Mouse (Mus musculus) hindbrain, embryonic 16.5 days (tissue): Measurements from ENCODE around the gene Otos. TPM values are rescaled to one million over a fixed set of nuclear protein-coding genes. Genes with fewer than 3 reads are reported as not detected.

ENCODE experiments used
- ATAC-seq: fragments of 200-750 bp; cut with Nextera tagmentation; 2 replicates; pipeline ENCODE4 v1.8.0; 2017; ENCODE audit warnings: moderate TSS enrichment, moderate library complexity
- H3K27ac ChIP-seq: fragments of 300-500 bp; sonication (generic); 2 replicates; pipeline ENCODE4 v1.5.1; 2014; ENCODE audit warnings: low read depth, mild to moderate bottlenecking, control low read depth, low read length, moderate library complexity
- H3K27me3 ChIP-seq: fragments of 300-500 bp; sonication (generic); replicated peaks from 2 replicates; pipeline ENCODE4 v1.6.1; 2014; ENCODE audit warnings: low read length; ENCODE audit not compliant: control insufficient read depth, insufficient read depth
- H3K36me3 ChIP-seq: fragments of 300-500 bp; sonication (generic); 2 replicates; pipeline ENCODE4 v1.6.1; 2014; ENCODE audit warnings: mild to moderate bottlenecking, low read length, moderate library complexity, mixed read lengths; ENCODE audit not compliant: control insufficient read depth, insufficient read depth
- H3K4me1 ChIP-seq: fragments of 300-500 bp; sonication (generic); 2 replicates; pipeline ENCODE4 v1.6.1; 2014; ENCODE audit warnings: low read depth, low read length; ENCODE audit not compliant: control insufficient read depth, insufficient read depth
- H3K4me2 ChIP-seq: fragments of 300-500 bp; sonication (generic); 2 replicates; pipeline ENCODE4 v1.6.1; 2014; ENCODE audit warnings: mild to moderate bottlenecking, low read length, control low read depth, moderate library complexity
- H3K4me3 ChIP-seq: fragments of 300-500 bp; sonication (generic); 2 replicates; pipeline ENCODE4 v1.5.1; 2014; ENCODE audit warnings: mild to moderate bottlenecking, low read length, control low read depth, moderate library complexity
- H3K9ac ChIP-seq: fragments of 300-500 bp; sonication (generic); 2 replicates; pipeline ENCODE4 v1.6.1; 2014; ENCODE audit warnings: low read depth, mild to moderate bottlenecking, control low read depth, low read length, moderate library complexity
- H3K9me3 ChIP-seq: fragments of 300-500 bp; sonication (generic); 2 replicates; pipeline ENCODE4 v1.6.1; 2014; ENCODE audit warnings: mild to moderate bottlenecking, low read length, moderate library complexity; ENCODE audit not compliant: control insufficient read depth
- WGBS: fragments of 180-500 bp; shearing (Covaris S2); extraction: QIAGEN DNeasy Blood & Tissue Kit; methylation state at CpG from one replicate; pipeline ENCODE4 v1.1.7; 2014; 5-methylcytosine and 5-hydroxymethylcytosine counted together
- polyA plus RNA-seq: library from polyadenylated mRNA; unstranded; fragments of >200 nt; fragmentation: Nextera tagmentation; extraction: Ambion mirVana; gene quantifications from 2 replicates; pipeline ENCODE4 v1.2.1, GENCODE M21; 2015

Otos gene
- polyA plus RNA-seq, 1 experiment from 2014 or later, result 0.29 TPM

- H3K27me3 ChIP-seq, result no peaks in the 10 kb centered on the region
- no peaks in the 10 kb centered on the region for H3K4me1 ChIP-seq
- H3K27ac ChIP-seq, result no peak overlapping the region
- H3K9ac ChIP-seq, result no peak overlapping the region
- H3K9me3 ChIP-seq, result no peaks in the 10 kb centered on the region
- H3K4me2 ChIP-seq, result no peak overlapping the region
- H3K36me3 ChIP-seq, result peaks cover 6% of the 10 kb centered on the region
- ATAC-seq, result no peak
- WGBS, result 73% methylated on average over 6 of the region's 6 CpGs
- no peak overlapping the region for H3K4me3 ChIP-seq
Measured at GRCm38 (mm10) chr1:92632948-92633347, 15.7 kb downstream of the Otos start.

GRCm38 (mm10) chr1:92632196-92632595 is 16.4 kb downstream of the Otos start:
- H3K4me3 ChIP-seq, result no peak overlapping the region
- no peaks in the 10 kb centered on the region for H3K4me1 ChIP-seq
- H3K9ac ChIP-seq, result no peak overlapping the region
- 86% methylated on average over 5 of the region's 5 CpGs for WGBS
- no peaks in the 10 kb centered on the region for H3K27me3 ChIP-seq
- no peak overlapping the region for H3K4me2 ChIP-seq
- H3K27ac ChIP-seq, result no peak overlapping the region
- no peaks in the 10 kb centered on the region for H3K9me3 ChIP-seq
- ATAC-seq, result no peak
- peaks cover 6% of the 10 kb centered on the region for H3K36me3 ChIP-seq

GRCm38 (mm10) chr1:92628227-92628626 is 20.4 kb downstream of the Otos start:
- WGBS, result 57% methylated on average over 4 of the region's 4 CpGs
- no peaks in the 10 kb centered on the region for H3K36me3 ChIP-seq
- no peaks in the 10 kb centered on the region for H3K4me1 ChIP-seq
- no peak for ATAC-seq
- no peak overlapping the region for H3K27ac ChIP-seq
- no peaks in the 10 kb centered on the region for H3K27me3 ChIP-seq
- no peaks in the 10 kb centered on the region for H3K9me3 ChIP-seq
- H3K9ac ChIP-seq, result no peak overlapping the region
- H3K4me2 ChIP-seq, result no peak overlapping the region
- H3K4me3 ChIP-seq, result no peak overlapping the region

- no peaks in the 10 kb centered on the region for H3K9me3 ChIP-seq
- H3K4me1 ChIP-seq, result no peaks in the 10 kb centered on the region
- no peaks in the 10 kb centered on the region for H3K27me3 ChIP-seq
- H3K27ac ChIP-seq, result no peak overlapping the region
- H3K4me2 ChIP-seq, result no peak overlapping the region
- H3K36me3 ChIP-seq, result no peaks in the 10 kb centered on the region
- H3K9ac ChIP-seq, result no peak overlapping the region
- 63% methylated on average over 4 of the region's 4 CpGs for WGBS
- no peak overlapping the region for H3K4me3 ChIP-seq
- no peak for ATAC-seq
Measured at GRCm38 (mm10) chr1:92618360-92618759, 30.3 kb downstream of the Otos start.

GRCm38 (mm10) chr1:92617488-92617887 is 31.2 kb downstream of the Otos start, which contains the start of gene Olfr12:
Gene Olfr12 (plus strand): TSS chr1:92617788.
- WGBS, result 59% methylated on average over 2 of the region's 2 CpGs
- Histone ChIP-seq H3K27ac (no peak within 1 kb of the TSS), H3K4me2 (no peak within 1 kb of the TSS), H3K4me1 (no peaks in the 10 kb centered on the region), H3K9ac (no peak within 1 kb of the TSS), H3K27me3 (no peaks in the 10 kb centered on the region), H3K36me3 (no peaks in the 10 kb centered on the region), H3K4me3 (no peak within 1 kb of the TSS), H3K9me3 (no peaks in the 10 kb centered on the region)
- ATAC-seq, result no peak

GRCm38 (mm10) chr1:92616046-92616445 is 32.6 kb downstream of the Otos start:
- 93% methylated on average over 1 of the region's 1 CpGs for WGBS
- no peak overlapping the region for H3K4me2 ChIP-seq
- no peaks in the 10 kb centered on the region for H3K4me1 ChIP-seq
- no peak overlapping the region for H3K27ac ChIP-seq
- no peak for ATAC-seq
- no peaks in the 10 kb centered on the region for H3K27me3 ChIP-seq
- H3K9me3 ChIP-seq, result no peaks in the 10 kb centered on the region
- H3K9ac ChIP-seq, result no peak overlapping the region
- no peaks in the 10 kb centered on the region for H3K36me3 ChIP-seq
- H3K4me3 ChIP-seq, result no peak overlapping the region

GRCm38 (mm10) chr1:92614516-92614915 is 34.1 kb downstream of the Otos start:
- 9% methylated on average over 1 of the region's 1 CpGs for WGBS
- Histone ChIP-seq H3K4me2 (no peak overlapping the region), H3K27ac (no peak overlapping the region), H3K4me1 (no peaks in the 10 kb centered on the region), H3K9me3 (no peaks in the 10 kb centered on the region), H3K4me3 (no peak overlapping the region), H3K36me3 (no peaks in the 10 kb centered on the region), H3K27me3 (no peaks in the 10 kb centered on the region), H3K9ac (no peak overlapping the region)
- no peak for ATAC-seq

- no peak for ATAC-seq
- Histone ChIP-seq H3K9ac (no peak overlapping the region), H3K4me2 (no peak overlapping the region), H3K9me3 (no peaks in the 10 kb centered on the region), H3K27ac (no peak overlapping the region), H3K4me1 (no peaks in the 10 kb centered on the region), H3K27me3 (no peaks in the 10 kb centered on the region), H3K4me3 (no peak overlapping the region), H3K36me3 (no peaks in the 10 kb centered on the region)
- WGBS, result 24% methylated on average over 4 of the region's 4 CpGs
Measured at GRCm38 (mm10) chr1:92613175-92613574, 35.5 kb downstream of the Otos start.

- no peak overlapping the region for H3K4me2 ChIP-seq
- H3K9me3 ChIP-seq, result no peaks in the 10 kb centered on the region
- 5% methylated on average over 5 of the region's 5 CpGs for WGBS
- no peaks in the 10 kb centered on the region; the same call in 1 of the 2 replicates for H3K27me3 ChIP-seq
- no peaks in the 10 kb centered on the region for H3K4me1 ChIP-seq
- ATAC-seq, result peak; percentile 54; the same call in 1 of the 2 replicates
- H3K27ac ChIP-seq, result no peak overlapping the region
- H3K36me3 ChIP-seq, result no peaks in the 10 kb centered on the region
- H3K9ac ChIP-seq, result no peak overlapping the region
- no peak overlapping the region for H3K4me3 ChIP-seq
Measured at GRCm38 (mm10) chr1:92611008-92611407, 37.6 kb downstream of the Otos start.

GRCm38 (mm10) chr1:92607711-92608110 is 40.9 kb downstream of the Otos start:
- Histone ChIP-seq H3K9me3 (no peaks in the 10 kb centered on the region), H3K27ac (no peak overlapping the region), H3K4me2 (no peak overlapping the region), H3K4me3 (no peak overlapping the region), H3K9ac (no peak overlapping the region), H3K36me3 (no peaks in the 10 kb centered on the region), H3K27me3 (no peaks in the 10 kb centered on the region; the same call in 1 of the 2 replicates), H3K4me1 (no peaks in the 10 kb centered on the region)
- ATAC-seq, result no peak
- WGBS, result 83% methylated on average over 4 of the region's 4 CpGs
